Mouse (Mus musculus) spleen, adult 2 months (tissue): ENCODE measurements around the gene Nemp2.

Source experiments
- CTCF ChIP-seq: fragments of 200-500 bp; IDR thresholded peaks from 2 replicates; pipeline ENCODE4 v1.5.1; 2011; ENCODE audit warnings: mild to moderate bottlenecking, inconsistent platforms; ENCODE audit not compliant: insufficient read depth, insufficient read length, insufficient replicate concordance; ENCODE audit errors: extremely low read depth
- POLR2A ChIP-seq: fragments of 200-500 bp; IDR thresholded peaks from 2 replicates; pipeline ENCODE4 v1.6.1; 2011; ENCODE audit warnings: low read depth, low read length, inconsistent platforms

- peak; percentile 94 for TF ChIP-seq CTCF
- TF ChIP-seq POLR2A: peak; percentile 80
Measured at GRCm38 (mm10) chr1:52630248-52630936, at the start of gene Nemp2.
